Mouse (Mus musculus): ENCODE measurements around the gene Grip1.

Gene Grip1

DNA sequence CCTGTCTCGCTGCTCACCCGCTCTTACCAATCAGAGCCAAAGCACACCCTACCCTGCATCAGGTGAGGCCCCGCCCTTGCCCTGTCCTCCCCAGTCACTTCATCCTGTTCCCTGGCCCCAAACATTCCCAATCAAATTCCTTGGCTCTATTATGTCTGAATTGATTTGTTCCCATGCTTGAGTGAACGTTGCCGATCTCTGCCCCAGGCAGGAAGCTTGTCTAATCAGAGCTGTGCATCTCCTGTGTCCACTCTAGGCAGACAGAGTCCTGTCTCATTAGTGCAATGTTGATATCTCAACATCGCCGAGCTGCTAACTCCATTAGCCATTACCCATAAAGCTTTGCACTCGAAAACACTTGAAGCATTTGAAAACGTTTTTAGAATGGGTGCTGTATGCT lies 210.0 kb downstream of the Grip1 start:
- DNase-seq (ENCODE audit: low read depth) = no peak

DNA sequence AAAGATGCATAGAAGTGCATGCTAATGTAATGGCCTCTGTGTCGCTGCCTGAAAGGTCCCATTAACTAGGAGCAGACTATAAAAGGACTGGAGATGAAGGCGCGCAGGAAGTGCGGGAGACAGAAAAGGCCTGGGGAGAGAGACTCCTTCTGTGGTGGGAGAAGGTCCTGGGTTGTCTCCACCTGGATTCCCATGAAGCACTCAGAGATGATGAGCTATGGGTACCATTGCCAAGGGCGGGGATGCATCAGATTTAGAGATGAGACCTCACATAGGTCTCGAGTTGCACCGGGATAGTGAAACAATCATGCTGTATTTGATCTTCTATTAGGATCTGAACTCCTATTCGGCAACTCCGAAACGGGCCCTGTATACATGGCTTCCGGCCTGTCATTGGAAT lies 212.8 kb downstream of the Grip1 start:
- DNase-seq (ENCODE audit: low read depth) = no peak

DNA sequence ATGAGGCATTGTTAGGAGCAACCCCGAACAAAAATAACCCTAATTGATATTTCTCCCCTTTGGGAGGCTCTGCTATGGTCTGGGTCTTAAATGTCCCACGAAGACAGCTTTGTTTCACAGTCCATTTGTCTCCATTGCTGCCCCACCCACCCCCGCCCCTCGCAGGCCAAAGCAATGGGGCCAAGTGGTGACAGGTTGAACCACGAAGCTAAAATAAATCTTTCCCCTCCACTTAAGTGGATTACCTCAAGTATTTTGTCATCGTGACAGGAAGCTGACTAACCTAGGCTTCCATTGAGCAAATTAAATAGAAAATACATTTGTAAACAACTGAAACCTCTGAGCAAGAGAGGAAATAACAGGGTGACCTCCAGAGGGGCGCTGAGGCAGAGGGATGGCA lies 216.8 kb downstream of the Grip1 start:
- DNase-seq (ENCODE audit: low read depth) = no peak

DNA sequence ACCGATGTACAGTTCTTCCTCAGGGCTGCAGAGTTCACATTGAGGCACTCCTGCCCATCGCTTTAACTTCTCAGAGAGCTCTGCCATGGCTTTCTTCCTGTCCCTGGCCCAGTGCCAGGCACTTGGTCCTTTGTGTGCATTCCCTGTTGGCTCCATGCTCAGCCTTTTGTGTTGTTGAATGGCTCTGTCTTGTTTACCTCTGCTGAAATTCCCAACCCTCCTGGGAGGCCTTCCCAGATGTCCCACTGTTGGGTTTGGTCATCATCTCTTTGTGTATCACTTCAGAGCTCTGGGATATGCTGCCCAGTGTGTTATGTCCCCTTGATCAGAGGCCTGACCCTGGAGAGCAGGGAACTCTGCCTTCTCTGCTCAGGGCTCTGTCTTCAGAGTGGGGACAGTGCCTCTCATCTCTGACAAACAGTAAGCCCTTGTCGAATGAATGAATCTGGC lies 230.8 kb downstream of the Grip1 start:
- no peak for DNase-seq (ENCODE audit: low read depth)

DNA sequence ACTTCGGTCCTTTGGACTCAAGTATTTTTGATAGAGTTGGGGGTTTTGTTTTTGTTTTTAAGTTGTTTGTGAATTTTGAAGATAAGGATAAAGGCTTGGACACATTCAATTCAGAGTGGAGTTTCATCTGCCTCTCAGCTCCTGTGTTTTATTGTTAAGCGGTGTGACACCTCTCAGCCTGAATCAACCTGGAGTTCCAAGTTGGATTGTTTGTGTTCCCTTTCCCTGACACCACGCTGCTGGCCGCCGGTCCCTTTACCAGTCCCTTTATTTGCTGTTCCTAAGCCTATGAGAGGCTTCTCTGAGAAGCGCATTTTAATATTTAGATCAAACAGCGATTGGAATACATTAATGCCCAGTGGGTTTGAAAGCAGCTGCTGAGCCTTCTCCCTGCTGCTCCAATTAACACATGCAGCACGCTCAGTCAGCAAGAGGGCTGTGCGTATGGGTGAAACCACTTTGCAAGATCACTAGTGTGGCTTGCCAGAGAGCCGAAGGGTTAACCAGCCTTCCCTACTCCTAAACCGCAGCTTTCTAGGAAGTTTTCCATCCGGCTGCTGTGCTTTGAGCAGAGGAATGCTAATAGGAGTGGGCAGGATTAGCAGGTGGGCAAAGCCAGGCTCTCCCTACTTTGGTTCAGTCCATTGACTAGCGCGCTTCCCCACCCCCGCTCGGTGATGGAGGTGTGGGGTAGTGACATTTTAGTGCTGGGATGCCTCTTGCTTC lies 237.9 kb downstream of the Grip1 start:
- no peak for DNase-seq (ENCODE audit: low read depth)

DNA sequence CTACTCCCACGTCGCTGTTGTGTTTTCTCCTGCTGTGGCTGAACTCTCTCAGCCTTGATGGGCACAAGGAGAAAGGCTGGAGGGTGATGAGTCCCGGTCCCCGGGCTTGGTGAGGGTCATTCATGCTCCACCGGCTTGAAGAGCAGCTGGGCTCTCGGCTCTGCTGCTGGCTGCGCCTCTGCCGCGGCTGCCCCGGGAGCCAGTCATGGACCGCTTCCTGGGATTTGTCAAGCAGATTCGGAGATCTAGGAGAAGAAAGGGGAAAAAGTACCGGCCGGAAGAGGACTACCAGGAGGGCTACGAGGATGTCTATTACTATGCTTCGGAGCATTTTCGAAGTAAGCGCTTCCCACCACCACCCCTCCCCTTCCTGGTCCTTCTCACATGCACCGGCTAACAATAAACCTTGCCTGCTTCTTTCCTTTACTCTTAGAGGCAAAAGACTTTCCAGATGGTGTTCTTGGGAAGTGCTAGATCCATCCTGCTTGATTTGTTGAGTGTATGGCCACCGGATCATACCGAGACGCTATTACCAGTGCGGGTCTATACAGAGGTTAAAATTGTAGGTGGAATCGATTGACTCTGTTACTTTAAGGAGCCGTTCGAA lies 238.8 kb downstream of the Grip1 start:
- no peak for DNase-seq (ENCODE audit: low read depth)

DNA sequence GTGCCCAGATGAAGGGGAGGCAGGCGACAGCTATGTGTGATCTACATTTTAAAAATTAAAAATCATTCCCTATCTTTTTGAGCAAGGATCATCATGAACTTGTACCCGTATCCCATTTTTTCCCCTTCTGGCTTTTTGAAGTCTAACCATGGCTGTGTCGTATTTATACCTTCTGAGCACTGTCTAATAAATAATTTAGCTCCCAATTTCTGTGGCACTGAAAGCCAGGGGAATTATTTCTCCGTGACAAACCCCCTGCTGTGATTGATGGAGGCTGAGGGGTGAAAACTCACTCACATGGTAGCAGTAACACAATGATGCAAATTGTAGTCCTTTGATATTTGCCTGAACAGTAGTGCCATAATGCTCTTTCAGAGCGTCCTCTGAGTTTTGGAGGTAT lies 239.8 kb downstream of the Grip1 start:
- no peak for DNase-seq (ENCODE audit: low read depth)

DNA sequence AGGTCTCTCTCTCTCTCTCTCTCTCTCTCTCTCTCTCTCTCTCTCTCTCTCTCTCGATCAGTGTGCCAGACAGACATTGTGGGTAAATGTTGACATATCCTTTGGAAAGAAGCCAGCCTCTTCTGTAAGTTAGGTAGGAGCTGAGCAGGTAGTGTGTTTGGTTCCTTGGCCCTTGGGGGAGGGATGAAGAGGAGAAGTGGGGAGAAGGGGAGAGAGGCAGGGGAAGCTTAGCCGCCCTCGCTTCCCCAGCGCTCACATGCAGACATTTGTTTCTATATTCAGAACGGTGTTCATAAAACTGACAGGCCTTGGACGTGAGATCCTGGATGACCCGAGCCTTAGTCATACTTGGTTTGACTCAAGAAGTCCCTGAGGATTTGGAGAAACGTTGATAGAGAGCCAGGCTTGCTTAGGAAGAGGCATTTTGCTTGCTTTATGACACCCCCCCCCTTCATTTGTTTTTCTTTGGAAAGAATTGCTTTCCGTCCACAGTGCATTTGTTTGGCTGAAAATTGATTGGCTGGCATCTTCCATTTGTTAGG lies 243.7 kb downstream of the Grip1 start:
- DNase-seq (ENCODE audit: low read depth) = no peak

DNA sequence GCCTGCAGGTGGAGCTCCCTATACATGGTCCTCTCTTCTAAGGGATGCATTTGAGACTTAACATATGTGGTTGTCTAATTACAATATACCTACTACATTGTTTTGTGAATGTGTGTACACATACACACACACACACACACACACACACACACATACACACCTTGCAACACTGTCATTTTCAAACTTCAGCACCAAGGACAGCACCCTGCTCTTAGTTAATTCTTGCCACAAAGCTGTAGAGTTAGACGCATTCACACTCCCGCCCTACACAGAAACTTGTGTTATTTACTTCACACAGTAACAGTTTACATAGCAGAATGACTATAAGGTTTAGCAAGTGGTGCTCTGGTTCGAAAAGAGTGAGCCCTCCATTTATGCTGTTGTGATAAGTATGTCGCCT lies 251.7 kb downstream of the Grip1 start:
- peak; percentile 6 for DNase-seq (ENCODE audit: low read depth)

DNA sequence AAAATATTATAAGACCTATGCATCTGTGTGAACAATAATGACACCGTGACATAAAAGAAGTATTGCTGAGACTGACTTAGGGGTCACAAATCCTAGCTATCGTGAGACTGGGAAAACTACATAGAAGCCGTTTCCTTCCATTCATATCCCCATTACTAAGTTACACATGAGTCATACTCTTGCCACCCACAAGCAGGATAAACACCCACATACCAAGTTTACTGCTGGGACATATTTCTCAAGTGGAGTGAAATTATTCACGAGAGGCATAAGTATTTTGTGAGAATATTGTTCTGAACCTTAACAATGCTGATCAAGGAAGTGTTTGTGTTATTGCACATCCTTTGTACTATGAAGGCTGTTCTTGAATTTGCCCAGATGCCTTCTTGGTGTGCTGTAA lies 252.7 kb downstream of the Grip1 start:
- no peak for DNase-seq (ENCODE audit: low read depth)

DNA sequence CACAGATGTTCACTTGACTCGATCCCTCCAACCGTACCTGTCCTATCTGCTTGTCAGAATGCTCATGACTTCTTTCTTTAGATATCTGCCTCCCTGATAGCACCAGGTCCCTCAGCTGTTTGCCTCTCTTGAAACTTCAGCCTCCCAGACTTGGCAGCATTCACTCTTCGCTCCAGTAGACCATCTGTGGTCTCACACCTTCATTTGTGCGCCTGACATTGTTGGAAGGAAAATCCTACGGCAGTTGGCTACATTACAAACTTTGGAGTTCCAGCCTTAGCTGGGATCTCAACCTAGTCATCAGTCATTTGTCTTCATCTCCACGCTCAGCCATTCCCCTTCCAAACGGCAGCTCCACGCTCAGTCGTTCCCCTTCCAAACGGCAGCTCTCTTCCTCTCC lies 253.4 kb downstream of the Grip1 start:
- no peak for DNase-seq (ENCODE audit: low read depth)

DNA sequence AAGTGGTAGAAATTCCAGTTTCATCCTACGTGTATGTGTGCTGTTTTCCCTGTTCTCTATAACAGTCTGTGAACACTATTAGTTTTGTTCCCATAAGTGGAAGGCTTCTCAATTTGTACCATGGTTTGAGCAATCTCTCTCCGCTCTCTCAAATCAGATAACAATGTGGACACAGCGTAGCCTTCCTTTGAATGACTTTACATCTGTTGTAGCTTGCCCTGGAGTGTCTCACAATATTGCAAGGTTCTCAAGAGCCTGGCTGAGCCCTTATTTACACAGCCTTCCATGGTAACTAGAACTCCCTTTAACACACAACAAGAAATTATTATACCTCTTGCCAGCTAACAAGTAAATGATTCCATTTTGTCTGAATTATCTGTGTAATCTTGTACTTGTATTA lies 268.3 kb downstream of the Grip1 start:
- no peak for DNase-seq (ENCODE audit: low read depth)

DNA sequence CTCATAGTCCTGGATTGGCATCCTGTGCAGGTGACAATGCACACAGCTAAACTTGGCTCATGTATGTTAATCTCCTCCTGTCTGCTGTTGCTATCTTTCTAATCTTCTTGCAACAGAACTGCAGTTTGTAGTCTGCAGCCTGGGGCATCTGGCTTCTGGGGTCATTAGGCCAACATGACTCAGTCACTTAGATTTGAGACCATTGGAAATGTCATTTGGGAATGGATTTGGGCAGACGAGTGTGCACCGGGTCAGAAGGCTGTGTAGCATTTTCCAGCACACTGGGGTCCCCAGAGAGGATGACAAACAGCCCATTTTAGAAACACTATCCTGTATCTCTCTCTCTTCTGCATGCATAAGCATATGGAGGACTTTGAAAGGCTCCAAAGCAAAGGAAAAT lies 268.8 kb downstream of the Grip1 start:
- DNase-seq (ENCODE audit: low read depth) = no peak

DNA sequence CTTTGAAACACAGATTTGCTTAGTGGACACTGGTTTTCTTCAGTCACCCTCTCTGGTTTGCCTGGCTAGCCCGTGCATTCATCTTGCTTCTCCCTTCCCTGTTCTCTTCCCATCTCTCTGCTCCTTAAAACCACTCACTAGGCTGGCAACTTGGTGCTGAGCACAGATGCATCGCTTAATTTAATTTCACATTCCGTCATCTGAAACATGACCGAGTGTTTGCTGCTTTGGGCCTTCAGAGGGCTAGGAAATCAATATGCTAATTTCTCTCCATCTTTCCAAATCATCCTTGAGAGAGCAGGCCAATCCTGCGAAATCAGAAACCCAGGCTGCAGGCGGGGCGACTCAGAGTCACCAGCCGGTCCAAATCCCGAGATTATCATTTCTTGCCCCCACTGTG lies 270.0 kb downstream of the Grip1 start:
- no peak for DNase-seq (ENCODE audit: low read depth)

DNA sequence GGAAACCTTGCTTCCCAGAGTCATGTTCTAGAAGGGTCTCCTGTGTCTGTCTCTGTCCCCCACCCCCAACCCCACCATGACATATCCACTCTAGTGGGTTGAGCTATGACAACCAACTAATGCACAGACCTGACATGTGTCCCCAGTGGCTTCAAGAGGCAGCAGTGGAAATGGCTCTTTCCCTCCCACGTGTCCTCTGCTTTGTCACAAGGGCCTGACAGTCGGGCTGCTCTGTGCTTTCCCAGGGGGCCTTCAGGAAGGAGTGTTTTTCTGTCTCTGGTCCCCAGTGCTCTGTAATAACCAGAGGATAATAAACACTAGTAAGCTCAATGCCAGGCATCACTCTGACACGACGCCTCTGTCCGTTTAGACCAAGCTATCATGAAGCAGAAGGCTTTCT lies 271.7 kb downstream of the Grip1 start:
- DNase-seq (ENCODE audit: low read depth) = no peak

DNA sequence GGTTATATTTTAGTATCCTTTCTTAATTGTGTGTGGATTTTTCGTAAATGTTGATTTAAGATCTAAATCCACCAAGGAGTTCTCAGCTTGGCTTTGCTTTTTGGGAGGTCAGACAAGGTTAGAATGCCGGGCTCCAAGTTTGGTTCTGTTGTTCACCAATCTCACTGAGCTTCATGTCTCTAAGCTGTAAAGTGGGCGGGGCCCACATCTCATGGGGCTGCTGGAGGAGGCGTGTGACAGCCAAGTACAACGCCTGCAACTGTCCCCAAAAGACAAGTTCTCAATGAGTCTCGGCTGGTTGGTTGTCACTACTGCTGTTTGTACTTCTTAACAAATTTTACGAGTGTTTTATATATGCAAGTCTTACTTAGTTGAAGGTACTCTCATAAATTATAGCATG lies 272.3 kb downstream of the Grip1 start:
- DNase-seq (ENCODE audit: low read depth) = no peak

DNA sequence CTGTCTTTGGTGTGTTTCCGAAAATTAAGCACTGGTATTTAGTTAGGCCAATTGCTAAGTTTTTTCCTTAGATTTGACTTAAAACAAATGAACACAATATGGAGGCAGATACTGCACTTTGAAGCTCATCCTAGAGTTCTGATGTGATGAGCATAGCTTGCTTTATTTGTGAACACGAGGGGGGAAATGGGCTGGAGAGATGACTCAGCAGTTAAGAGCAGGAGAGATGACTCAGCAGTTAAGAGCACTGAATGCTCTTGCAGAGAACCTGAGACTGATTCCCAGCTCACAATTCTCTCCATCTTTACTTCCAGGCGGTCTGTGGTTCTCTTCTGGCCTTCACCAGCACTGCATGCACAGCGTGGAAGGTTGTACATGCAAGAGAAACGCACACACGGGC lies 273.3 kb downstream of the Grip1 start:
- no peak for DNase-seq (ENCODE audit: low read depth)

DNA sequence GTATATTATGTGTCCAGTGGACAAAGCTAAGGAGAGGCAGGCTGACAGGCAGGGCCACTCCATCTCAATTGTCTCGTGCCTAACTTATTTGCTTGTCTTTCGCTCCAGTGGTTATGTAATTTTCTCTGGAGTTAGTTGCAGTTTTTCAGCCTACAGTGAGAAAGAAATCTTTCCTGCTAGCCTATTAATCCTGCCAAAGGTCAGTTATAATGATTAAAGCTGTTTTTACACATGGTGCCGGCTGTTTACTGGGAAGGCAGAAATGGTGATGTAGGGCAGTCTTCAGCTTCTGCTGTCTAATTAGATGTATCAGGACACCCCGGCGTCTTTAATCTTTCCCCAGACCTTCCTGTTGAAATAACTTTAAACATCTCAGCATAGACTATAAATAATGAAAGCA lies 276.6 kb downstream of the Grip1 start:
- DNase-seq (ENCODE audit: low read depth) = no peak

DNA sequence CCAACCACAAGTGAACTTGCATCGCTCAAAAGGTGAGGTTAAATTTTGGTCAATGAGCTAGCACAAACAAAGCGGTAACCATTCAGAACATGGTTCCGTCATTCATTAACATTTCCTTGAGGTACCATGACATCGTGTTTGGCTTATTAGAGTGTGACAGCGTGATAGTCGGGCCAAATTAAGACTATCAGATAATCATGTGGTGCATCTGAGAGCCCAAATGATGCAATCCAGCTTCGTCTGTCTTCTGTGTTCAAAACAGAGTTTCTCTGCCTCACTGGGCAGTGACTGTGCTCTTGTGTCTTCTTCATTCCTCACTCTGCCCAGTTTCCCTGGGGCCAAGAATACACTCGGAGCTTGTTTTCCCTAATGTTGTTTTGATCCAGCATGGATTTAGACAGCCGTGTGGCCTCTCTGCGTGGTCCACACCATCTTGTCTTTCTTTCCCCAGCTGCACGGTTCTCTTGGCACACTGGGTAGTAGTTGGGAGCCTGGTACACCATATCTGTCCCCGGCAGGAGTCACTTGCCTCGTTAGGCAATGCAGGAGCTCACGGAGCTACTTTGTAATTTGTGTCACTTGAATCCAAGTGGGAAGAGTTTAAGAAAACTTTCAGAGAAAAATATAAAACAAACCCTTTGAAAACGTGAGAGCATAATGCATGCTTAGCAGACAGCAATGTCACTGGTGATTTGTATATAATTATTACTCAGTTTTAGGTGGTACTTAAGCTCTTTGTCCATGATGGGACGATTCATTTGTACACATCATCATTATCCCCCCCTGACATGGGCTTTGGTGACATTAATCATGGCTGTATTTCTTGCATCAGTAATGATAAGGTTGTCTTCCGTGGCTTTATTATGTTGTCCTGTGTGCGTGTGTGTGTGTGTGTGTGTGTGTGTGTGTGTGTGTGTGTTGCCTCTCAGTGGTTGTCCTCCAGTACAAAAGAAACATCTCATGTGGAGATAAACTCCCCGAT lies 281.7 kb downstream of the Grip1 start:
- no peak for DNase-seq (ENCODE audit: low read depth)

DNA sequence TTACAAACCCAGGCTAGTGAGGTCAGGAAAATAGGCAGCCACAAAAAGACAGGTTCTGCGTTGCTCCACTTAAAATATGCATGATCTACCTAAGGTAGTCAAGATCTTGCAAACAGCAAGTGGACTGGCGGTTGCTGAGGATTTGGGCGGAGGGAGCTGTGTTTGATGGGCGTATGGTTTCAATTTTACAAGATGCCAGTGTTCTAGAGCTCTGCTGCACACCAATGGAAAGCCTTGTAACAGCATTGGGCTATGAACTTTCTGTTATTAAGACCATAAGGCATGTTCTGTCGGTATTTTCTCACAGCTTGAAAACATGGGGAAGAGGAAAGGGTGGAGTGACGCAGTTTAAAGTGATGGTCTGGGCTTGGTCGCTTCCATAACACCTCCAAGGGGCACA lies 285.8 kb downstream of the Grip1 start:
- DNase-seq (ENCODE audit: low read depth) = no peak

DNA sequence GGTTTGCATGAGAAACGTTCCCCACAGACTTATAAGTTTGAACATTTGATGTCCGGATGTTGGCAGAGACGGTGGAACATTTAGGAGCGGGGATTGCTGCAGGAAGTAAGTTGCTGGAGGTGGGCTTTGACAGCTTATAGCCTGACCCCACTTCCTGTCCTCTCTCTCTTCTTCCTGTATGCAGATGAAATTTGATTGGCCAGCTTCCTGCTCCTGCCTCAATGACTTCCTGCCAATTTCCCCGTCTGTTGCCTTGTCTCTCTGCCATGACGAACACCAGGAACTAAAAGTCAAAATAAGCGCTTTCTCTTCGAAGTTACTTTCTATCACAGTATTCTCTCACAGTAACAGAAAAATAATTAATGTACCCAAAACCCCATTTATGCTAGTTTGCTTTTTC lies 289.1 kb downstream of the Grip1 start:
- DNase-seq (ENCODE audit: low read depth) = no peak

DNA sequence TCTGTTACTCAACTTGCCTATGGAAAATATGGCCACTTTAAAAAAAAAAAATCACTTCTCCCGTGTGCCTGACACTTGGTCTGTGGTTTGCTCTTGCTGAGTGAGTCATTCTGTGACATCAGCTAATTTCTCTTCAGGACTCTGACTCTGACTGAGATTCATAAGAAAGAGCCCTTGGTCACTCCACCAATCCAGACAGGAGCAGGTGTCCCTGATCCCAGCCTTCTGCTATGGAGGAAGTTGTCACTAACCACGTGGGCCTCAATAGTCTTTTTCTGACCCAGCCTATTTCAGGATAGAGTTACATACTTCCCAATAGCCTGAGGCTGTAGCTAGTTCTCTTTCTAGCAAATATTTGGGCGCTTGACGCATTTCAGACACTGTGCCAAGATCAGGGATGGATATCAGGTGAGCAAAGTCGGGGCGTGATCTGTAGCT lies 298.8 kb downstream of the Grip1 start:
- no peak for DNase-seq (ENCODE audit: low read depth)

DNA sequence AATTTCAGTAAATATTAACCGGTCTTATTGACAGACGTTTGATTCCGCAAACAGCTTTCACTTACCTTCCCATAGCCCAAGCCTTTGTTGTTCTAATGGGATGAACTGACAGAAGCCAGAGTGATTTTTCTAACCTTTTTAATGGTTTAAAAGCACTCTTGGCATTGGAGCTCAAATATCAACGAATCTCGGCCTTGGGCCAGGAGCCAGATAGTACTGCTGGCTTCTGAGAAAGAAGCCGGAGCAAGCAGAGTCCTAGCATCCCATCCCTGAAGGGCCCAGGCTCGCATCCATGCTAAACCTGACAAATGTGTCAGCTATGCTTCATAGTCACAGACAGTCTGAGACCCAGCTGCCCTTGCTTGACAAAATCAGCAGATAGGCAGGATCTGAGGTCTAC lies 302.6 kb downstream of the Grip1 start:
- no peak for DNase-seq (ENCODE audit: low read depth)

Measured in induced T-regulatory cell, adult 2 months (primary cell).